Mouse (Mus musculus): ENCODE data around the gene Hnrnpl.

DNA sequence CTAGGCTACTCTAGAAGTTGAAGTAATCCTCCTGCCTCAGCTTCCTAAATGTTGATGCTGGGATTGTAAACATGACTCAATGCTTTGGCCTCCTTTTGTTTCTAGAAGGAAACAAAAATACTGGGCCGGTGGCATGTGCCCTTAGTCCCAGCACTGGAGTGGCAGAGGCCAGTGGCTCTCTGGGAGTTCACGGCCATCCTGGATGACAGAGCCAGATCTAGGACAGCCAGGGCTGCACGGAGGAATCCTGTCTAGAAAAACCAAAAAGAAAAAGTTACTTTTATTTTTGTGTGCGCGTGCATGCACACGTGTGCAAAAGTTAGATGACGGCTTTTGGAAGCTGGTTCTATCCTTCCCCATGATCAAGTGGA is 18.0 kb downstream of the Hnrnpl start:
- TF ChIP-seq POLR2A (IDR thresholded peaks at IDR 0.05; ENCODE audit: extremely low read depth, insufficient read depth, low read length) (no peak), CTCF (IDR thresholded peaks at IDR 0.05; ENCODE audit: low read depth, low read length) (no peak)
